Mouse (Mus musculus): ENCODE results near the gene Traf1. TPM values are rescaled to one million over a fixed set of nuclear protein-coding genes. Genes with fewer than 3 reads are reported as not detected.

Traf1 gene
- 1 to 10 TPM; 1.0 to 1.7 TPM for total RNA-seq (2021)
- long read RNA-seq, experiment 1, partial matches to known transcripts: 1 of 1 reads
- long read RNA-seq, experiment 1, other reads (novel, unspliced or antisense): 0 of 1 reads
- long read RNA-seq, experiment 2, partial matches to known transcripts: 1 of 1 reads
- long read RNA-seq, experiment 2, other reads (novel, unspliced or antisense): 0 of 1 reads

DNA sequence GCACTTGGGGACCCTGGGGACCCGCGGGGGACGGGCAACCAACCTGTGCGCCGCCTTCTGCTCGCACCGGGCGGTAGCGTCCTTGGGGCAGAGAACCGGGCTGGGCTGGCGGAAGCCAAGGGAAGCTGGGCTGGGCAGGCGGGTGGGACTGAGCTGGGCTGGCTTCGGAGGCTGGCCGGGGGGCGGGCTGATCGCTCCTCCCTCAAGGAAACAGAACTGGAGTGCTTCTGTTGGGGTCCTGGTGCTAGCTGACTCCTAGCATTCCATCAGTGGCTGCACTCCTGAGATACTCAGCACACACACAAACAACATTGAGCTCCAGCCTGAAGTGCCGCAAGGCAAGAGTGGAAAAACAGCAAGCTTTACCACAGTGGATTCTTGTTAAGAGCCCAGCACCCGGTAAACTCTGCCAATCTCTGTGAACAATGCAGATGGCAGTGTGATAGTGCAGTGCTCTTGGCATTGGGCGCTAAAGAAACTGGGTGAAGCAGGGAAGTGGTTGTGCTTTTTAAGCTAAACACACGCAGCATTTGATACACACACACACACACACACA lies at the start of gene Traf1:
Gene Traf1 (minus strand): TSS at position 292 of the 556 bp plus-strand sequence.
- DNase-seq: peak; percentile 59
- intact Hi-C loops (cut with DNase I; ENCODE audit: low total_unique reads): no loop called here

DNA sequence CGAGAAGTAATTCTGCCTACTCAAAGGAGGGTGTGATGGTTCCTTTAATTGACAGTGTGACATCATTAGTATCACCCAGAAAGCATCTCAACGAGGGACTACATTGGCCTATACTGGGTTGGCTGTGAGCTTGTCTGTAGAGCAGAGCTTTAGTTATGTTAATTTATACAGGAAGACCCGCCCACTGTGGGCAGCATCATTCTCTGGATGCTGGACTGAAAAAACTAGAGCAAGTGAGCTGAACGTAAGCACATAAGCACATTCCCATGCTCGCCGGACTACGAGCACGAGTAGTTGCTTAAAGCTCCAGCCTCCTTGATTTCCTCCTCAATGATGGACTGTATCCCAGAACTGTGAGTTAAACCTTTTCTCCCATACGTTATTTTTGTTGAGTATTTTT lies 37.4 kb upstream of the Traf1 start:
- no peak for DNase-seq
- intact Hi-C loops (cut with DNase I; ENCODE audit: low total_unique reads): no loop called here

DNA sequence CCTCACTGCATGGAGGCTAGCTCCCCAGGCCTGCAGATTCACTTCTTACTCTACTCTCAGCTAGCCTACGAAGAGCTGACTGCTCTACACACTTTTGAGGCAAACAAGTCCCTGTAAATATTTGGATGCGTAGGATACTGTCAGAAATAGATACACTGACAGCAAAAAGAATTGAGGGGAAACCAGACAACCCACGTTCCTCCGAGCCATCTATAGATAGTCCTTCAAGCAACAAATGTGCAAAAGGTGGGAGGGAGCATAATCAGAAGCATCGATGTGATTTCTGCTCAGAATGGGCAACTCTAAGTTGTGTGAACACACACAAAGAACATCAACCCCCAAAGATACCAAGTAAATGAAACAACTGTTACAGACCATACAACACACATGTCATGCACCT lies 34.9 kb upstream of the Traf1 start:
- intact Hi-C loops (cut with DNase I; ENCODE audit: low total_unique reads): no loop called here
- DNase-seq: no peak

DNA sequence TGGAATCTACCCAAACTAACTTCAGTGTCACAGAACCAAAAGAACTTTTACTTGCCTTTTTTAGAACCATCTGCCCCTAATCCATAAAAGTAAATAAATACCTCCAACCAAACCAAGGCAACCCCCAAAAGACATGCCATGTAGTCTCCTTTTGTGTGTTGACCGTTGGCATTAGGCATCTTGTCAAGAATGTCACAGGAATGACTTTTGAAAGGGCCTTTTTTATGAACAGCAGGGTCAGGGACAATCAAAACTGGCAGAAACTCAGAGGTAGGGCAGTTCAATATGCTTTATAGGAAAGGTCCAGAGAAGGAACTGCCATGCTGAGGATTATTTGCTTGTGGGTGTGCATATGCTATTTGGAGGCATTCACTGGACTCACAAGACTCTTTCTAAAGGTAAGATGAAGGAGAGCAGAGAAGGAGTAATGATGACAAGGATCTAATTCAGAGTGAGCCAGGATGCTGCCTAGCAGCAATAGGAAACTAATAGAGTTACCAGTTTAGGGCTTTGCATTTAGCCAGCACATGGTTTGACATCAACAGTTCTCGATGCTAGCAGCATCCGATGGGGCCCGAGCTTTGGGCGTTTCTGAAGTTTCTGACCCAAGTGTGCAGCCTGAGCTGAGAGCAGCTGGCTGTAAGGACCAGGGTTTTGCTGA lies 32.3 kb upstream of the Traf1 start:
- intact Hi-C loops (cut with DNase I; ENCODE audit: low total_unique reads): no loop called here
- no peak for DNase-seq

DNA sequence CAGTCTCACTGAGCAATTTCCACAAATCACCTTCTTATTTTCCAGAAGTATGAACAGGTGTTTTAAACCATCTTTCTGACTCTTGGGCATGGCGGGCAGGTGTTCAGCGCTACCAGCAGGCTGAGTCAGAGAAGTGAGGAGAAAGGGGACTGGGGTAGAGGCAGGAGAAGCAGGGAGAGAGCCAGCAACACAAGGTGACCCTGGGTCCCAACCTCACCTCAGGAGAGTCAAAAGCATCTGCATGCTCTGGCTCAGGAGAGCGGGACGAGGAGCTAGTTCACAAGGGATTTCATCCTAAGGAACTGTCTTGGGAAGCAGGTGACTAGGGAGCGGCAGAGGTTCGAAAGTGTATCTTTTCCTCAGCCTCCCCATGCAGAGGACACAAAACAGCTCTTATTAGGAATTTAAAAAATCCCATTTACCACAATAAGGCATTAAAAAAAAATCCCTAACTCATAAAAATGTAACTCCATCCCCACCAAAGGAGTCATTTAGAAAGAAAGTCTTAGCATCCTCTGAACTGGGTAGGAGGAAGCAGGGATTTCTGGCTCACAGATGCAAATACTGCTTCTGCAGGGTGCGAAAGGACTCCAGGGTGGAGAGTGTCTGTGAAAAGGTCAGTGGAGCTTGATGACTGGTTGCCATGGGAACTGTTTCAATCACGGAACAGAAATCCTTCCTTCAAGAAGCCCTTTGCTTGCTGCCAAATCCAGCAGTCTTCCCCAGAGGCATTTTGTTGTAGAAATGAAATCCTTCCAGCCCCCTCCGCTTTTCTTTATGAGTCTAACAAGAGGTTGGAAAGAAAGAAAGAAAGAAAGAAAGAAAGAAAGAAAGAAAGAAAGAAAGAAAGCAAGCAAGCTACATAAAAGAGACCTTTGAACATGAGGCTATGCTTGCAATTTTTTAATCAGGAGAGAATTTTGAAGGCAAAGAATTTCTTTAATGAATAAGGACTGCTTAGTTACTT lies 31.4 kb upstream of the Traf1 start:
- intact Hi-C loops (cut with DNase I; ENCODE audit: low total_unique reads): no loop called here
- no peak for DNase-seq

- intact Hi-C loops (cut with DNase I; ENCODE audit: low total_unique reads): no loop called here
- DNase-seq: no peak
These were observed 30.4 kb upstream of the Traf1 start for GRCm38 (mm10) chr2:34991966-34992365.

GRCm38 (mm10) chr2:34989749-34990148 lies 28.2 kb upstream of the Traf1 start:
- no peak for DNase-seq
- intact Hi-C loops (cut with DNase I; ENCODE audit: low total_unique reads): no loop called here

GRCm38 (mm10) chr2:34987595-34987994 lies 26.0 kb upstream of the Traf1 start:
- intact Hi-C loops (cut with DNase I; ENCODE audit: low total_unique reads): no loop called here
- no peak for DNase-seq

- DNase-seq: no peak
- intact Hi-C loops (cut with DNase I; ENCODE audit: low total_unique reads): no loop called here
These were observed 23.3 kb upstream of the Traf1 start for GRCm38 (mm10) chr2:34984885-34985284.

GRCm38 (mm10) chr2:34982906-34983698 lies 21.5 kb upstream of the Traf1 start:
- intact Hi-C loops (cut with DNase I; ENCODE audit: low total_unique reads): no loop called here
- peak; percentile 28 for DNase-seq

DNA sequence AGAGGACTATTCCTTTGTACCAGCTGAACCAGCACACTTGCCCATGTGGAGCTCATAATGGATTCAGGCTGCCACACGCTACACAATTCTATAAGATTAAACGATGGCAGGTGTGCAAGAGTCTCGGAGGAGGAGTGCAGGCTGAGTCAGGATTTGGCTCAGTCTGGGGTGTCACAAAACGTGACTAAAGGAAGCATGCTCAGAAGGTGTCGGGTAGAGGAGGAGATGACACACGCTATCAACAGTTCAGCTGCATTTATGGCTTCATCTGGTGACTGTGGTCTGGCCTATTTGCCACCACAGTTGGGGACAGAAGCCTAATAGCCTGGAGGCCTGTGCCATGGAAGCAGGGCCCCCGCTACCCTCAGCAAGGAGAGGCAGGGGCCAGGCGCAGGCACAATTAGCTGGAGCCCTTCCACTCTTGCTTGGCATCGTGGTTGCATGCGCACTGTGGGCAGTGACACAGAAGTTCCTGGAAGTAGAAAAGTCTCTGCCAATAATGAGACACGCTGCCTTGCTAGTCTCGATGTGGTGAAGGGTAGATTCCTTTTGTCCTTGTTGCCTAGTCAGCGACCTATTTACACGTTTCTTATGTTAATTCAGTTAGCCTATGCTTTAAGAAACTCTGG lies 20.6 kb upstream of the Traf1 start:
- DNase-seq: no peak
- intact Hi-C loops (cut with DNase I; ENCODE audit: low total_unique reads): no loop called here

DNA sequence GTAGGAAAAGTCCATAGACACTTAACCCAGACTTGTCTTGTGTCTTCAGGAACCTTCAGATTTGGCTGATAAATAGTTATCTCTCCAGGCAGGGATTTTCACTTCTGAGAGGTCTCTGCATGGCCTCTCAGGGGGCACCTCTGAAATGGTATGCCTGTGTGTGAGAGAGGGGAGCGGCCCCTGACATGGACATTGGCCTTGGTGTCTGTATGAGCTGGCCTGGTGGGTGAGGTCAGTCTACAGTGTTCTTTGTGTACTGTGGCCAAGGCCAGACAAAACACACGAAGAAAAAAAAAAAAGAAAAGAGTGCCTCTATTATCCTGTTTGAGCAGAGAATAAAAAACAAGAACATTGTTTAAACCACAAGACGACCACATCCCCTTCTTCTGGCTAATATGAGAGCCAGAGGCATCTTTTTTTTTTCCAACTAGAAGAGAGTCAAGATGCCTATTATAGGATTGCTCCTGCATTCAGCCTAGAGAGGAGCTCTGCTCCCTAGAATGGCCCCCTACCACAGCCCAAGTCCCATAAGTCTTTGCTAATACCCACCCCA lies 18.0 kb upstream of the Traf1 start:
- no peak for DNase-seq
- intact Hi-C loops (cut with DNase I; ENCODE audit: low total_unique reads): loop anchor here (10.0 kb wide), 1 partner anchor 195 kb away; no protein-coding TSS in a partner anchor

DNA sequence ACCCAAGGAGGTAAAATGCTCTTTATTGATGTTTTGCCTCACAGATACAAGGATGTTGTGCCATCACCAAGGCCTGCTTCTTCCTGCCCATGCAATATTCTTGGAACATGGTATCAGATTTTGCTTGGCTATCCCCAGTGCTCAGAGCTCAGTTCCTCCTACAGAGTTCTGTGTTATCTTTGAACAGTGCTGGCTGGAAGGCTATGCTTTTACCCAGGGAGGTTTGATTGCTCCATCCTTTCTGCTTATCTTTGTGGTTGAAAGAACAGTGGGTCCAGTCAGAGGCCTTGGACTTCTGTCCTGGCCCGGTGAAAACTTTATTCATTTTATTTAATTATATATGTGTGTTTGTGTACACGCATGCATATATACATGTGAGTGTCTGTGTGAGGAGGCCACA lies 16.7 kb upstream of the Traf1 start:
- no peak for DNase-seq
- intact Hi-C loops (cut with DNase I; ENCODE audit: low total_unique reads): loop anchor here (10.0 kb wide), 1 partner anchor 193 kb away; no protein-coding TSS in a partner anchor

GRCm38 (mm10) chr2:34976945-34977658 lies 15.5 kb upstream of the Traf1 start:
- intact Hi-C loops (cut with DNase I; ENCODE audit: low total_unique reads): loop anchor here (10.0 kb wide), 1 partner anchor 192 kb away; no protein-coding TSS in a partner anchor
- no peak for DNase-seq

DNA sequence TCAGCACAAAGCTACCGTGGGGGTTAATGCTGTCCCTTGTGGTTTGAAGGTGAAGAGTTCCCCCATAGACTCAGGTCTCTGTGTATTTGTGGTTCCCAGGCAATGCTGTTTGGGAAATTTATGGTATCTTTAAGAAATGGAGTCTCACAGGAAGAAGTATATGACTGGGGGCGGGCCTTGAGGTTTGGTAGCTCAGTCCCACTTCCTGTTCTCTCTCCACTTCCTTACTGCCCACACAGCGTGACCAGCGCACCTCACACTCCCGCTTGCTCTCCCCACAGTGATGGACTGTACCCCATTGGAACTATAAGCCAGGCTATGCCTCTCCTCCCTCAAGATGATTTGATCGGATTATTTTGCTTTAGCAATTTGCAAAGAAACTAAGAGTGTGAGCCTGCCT lies 14.9 kb upstream of the Traf1 start:
- intact Hi-C loops (cut with DNase I; ENCODE audit: low total_unique reads): loop anchor here (10.0 kb wide), 1 partner anchor 192 kb away; no protein-coding TSS in a partner anchor
- DNase-seq: no peak

DNA sequence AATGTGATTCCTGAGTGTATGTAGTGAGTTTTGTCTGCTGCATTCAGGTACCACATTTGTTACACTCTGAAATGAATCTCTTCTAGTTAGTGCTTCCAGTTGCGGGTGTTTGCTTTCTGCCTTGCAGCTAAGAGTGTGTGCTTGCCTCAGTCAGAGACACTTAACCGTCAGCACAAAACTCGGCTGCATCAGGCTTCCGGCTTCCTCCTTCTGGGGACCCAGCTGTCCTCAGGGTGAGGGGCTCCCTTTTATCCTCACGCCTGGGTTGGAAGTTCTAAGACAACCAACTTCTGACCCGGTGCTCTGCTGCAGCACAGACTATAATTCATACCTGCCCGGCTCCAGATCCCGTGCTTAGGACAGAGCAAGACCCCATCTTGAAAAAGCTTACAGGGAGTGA lies 11.5 kb upstream of the Traf1 start:
- intact Hi-C loops (cut with DNase I; ENCODE audit: low total_unique reads): loop anchor here (10.0 kb wide), 1 partner anchor 188 kb away; no protein-coding TSS in a partner anchor
- no peak for DNase-seq

DNA sequence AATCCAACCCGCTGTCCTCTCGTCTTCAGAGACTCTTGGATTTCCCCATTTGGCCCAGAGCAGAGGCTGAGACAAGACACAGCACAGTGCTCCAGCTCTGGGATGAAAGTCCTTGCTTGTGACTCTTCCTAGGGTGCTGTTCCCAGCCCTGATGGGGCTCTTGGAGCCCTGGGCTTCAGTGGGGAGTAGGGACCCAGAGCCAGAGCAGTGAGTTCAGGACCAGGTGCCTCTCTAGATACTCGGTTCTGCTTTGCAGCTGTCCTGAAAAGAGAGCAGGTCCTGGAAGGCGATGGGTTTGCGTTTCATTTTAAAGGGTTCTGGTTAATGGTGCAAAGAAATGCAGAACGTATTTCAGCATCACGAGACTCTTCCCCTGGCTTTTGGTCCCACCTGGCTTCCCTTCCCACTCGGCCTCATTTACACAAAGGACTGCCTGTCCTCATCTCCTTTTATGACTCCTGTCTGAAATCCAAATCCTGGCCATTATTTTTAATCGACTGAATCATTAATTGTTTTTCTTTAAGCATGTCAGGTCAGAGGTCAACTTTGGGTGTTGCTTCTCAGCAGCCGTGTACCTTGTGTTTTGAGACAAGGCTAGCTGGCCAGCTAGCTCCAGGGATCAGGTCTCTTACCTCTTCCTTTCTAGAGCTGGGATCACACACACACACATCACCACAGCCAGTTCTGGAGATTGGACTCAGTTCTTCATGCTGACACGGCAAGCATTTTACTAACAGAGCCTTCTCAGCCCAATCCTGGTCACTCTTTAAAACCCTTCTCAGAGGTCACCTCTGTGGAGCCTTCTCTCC lies 9.7 kb upstream of the Traf1 start:
- intact Hi-C loops (cut with DNase I; ENCODE audit: low total_unique reads): loop anchor here (10.0 kb wide), 1 partner anchor 186 kb away; no protein-coding TSS in a partner anchor
- no peak for DNase-seq

All from gastrocnemius, postnatal 14 days (tissue).